Mouse (Mus musculus) midbrain, embryonic 14.5 days (tissue): Measurements from ENCODE around the gene Glce. TPM values are rescaled to one million over a fixed set of nuclear protein-coding genes. Genes with fewer than 3 reads are reported as not detected.

Experiments
- ATAC-seq: fragments of 200-750 bp; cut with Nextera tagmentation; 2 replicates; pipeline ENCODE4 v1.8.0; 2017; ENCODE audit warnings: moderate number of reproducible peaks, moderate library complexity; ENCODE audit not compliant: low FRiP score, low TSS enrichment
- DNase-seq: peaks from one replicate; pipeline ENCODE4 v3.0.0-alpha.2; 2015
- H3K27ac ChIP-seq: fragments of 300-500 bp; sonication (generic); replicated peaks from 2 replicates; pipeline ENCODE4 v1.5.1; 2014; ENCODE audit warnings: mild to moderate bottlenecking, low read depth, low read length, moderate library complexity
- H3K27me3 ChIP-seq: fragments of 300-500 bp; sonication (generic); 2 replicates; pipeline ENCODE4 v1.6.1; 2014; ENCODE audit warnings: low read length, control low read depth, mixed read lengths; ENCODE audit not compliant: control insufficient read depth, insufficient read depth
- H3K36me3 ChIP-seq: fragments of 300-500 bp; sonication (generic); 2 replicates; pipeline ENCODE4 v1.6.1; 2014; ENCODE audit warnings: low read length, control low read depth; ENCODE audit not compliant: control insufficient read depth, insufficient read depth
- H3K4me1 ChIP-seq: fragments of 300-500 bp; sonication (generic); 2 replicates; pipeline ENCODE4 v1.6.1; 2014; ENCODE audit warnings: mild to moderate bottlenecking, antibody characterized with exemption, low read length, control low read depth; ENCODE audit not compliant: control insufficient read depth, insufficient read depth
- H3K4me2 ChIP-seq: fragments of 300-500 bp; sonication (generic); 2 replicates; pipeline ENCODE4 v1.6.1; 2014; ENCODE audit warnings: mild to moderate bottlenecking, low read length, moderate library complexity
- H3K4me3 ChIP-seq: fragments of 300-500 bp; sonication (generic); replicated peaks from 2 replicates; pipeline ENCODE4 v1.5.1; 2014; ENCODE audit warnings: low read depth, low read length
- H3K9ac ChIP-seq: fragments of 300-500 bp; sonication (generic); replicated peaks from 2 replicates; pipeline ENCODE4 v1.6.1; 2014; ENCODE audit warnings: mild to moderate bottlenecking, low read length, moderate library complexity
- H3K9me3 ChIP-seq: fragments of 300-500 bp; sonication (generic); 2 replicates; pipeline ENCODE4 v1.6.1; 2016; ENCODE audit warnings: low read length, control low read depth, mixed read lengths; ENCODE audit not compliant: control insufficient read depth
- WGBS: fragments of 180-500 bp; shearing (Covaris S2); extraction: QIAGEN DNeasy Blood & Tissue Kit; methylation state at CpG from one replicate; pipeline ENCODE4 v1.1.7; 2014; 5-methylcytosine and 5-hydroxymethylcytosine counted together
- polyA plus RNA-seq: library from polyadenylated mRNA; unstranded; fragments of >200 nt; fragmentation: Nextera tagmentation; extraction: Ambion mirVana; gene quantifications from 2 replicates; pipeline ENCODE4 v1.2.1, GENCODE M21; 2014

The Glce gene
- polyA plus RNA-seq, 1 experiment from 2014 or later, result 20.2 TPM

GRCm38 (mm10) chr9:62115826-62116225 is 6.6 kb downstream of the Glce start:
- ATAC-seq (no peak), DNase-seq (no peak)
- Histone ChIP-seq H3K36me3 (no peaks in the 10 kb centered on the region), H3K27me3 (no peaks in the 10 kb centered on the region), H3K9me3 (no peaks in the 10 kb centered on the region), H3K4me2 (no peak overlapping the region), H3K4me3 (no peak overlapping the region), H3K9ac (no peak overlapping the region), H3K27ac (no peak overlapping the region), H3K4me1 (peaks cover 15% of the 10 kb centered on the region; the same call in 1 of the 2 replicates)
- 88% methylated on average over 3 of the region's 3 CpGs for WGBS

GRCm38 (mm10) chr9:62096603-62097002 is 25.9 kb downstream of the Glce start:
- Histone ChIP-seq H3K4me3 (no peak overlapping the region), H3K4me1 (no peaks in the 10 kb centered on the region), H3K27me3 (no peaks in the 10 kb centered on the region), H3K36me3 (no peaks in the 10 kb centered on the region), H3K27ac (no peak overlapping the region), H3K9ac (no peak overlapping the region), H3K4me2 (no peak overlapping the region), H3K9me3 (no peaks in the 10 kb centered on the region)
- DNase-seq, result no peak
- no peak for ATAC-seq
- WGBS, result 93% methylated on average over 1 of the region's 1 CpGs

GRCm38 (mm10) chr9:62091604-62092003 is 30.9 kb downstream of the Glce start:
- no peak overlapping the region for H3K4me2 ChIP-seq
- ATAC-seq (no peak), DNase-seq (no peak)
- no peaks in the 10 kb centered on the region for H3K9me3 ChIP-seq
- H3K27me3 ChIP-seq, result no peaks in the 10 kb centered on the region
- H3K27ac ChIP-seq, result no peak overlapping the region
- no peak overlapping the region for H3K9ac ChIP-seq
- no peaks in the 10 kb centered on the region for H3K36me3 ChIP-seq
- no peaks in the 10 kb centered on the region for H3K4me1 ChIP-seq
- WGBS, result 94% methylated on average over 5 of the region's 5 CpGs
- no peak overlapping the region for H3K4me3 ChIP-seq

- no peaks in the 10 kb centered on the region for H3K27me3 ChIP-seq
- no peak overlapping the region for H3K4me2 ChIP-seq
- H3K9ac ChIP-seq, result no peak overlapping the region
- H3K36me3 ChIP-seq, result 0 out of 2 replicates have a peak, but pooled peaks cover 3% of the 10 kb centered on the region
- H3K9me3 ChIP-seq, result no peaks in the 10 kb centered on the region
- ATAC-seq (no peak), DNase-seq (no peak)
- H3K4me3 ChIP-seq, result no peak overlapping the region
- 95% methylated on average over 2 of the region's 2 CpGs for WGBS
- no peaks in the 10 kb centered on the region for H3K4me1 ChIP-seq
- H3K27ac ChIP-seq, result no peak overlapping the region
Measured at GRCm38 (mm10) chr9:62085548-62085947, 36.9 kb downstream of the Glce start.

- Histone ChIP-seq H3K4me3 (no peak overlapping the region), H3K9ac (no peak overlapping the region), H3K4me1 (no peaks in the 10 kb centered on the region), H3K27me3 (no peaks in the 10 kb centered on the region), H3K27ac (no peak overlapping the region), H3K9me3 (no peaks in the 10 kb centered on the region), H3K4me2 (no peak overlapping the region), H3K36me3 (0 out of 2 replicates have a peak, but pooled peaks cover 3% of the 10 kb centered on the region)
- DNase-seq (no peak), ATAC-seq (no peak)
- WGBS, result 96% methylated on average over 4 of the region's 4 CpGs
Measured at GRCm38 (mm10) chr9:62084896-62085295, 37.6 kb downstream of the Glce start.

- H3K9me3 ChIP-seq, result no peaks in the 10 kb centered on the region
- no peaks in the 10 kb centered on the region for H3K27me3 ChIP-seq
- H3K4me3 ChIP-seq, result no peak overlapping the region
- no peaks in the 10 kb centered on the region for H3K4me1 ChIP-seq
- WGBS, result 74% methylated on average over 2 of the region's 2 CpGs
- H3K4me2 ChIP-seq, result no peak overlapping the region
- ATAC-seq (no peak), DNase-seq (no peak)
- no peak overlapping the region for H3K27ac ChIP-seq
- no peak overlapping the region for H3K9ac ChIP-seq
- 0 out of 2 replicates have a peak, but pooled peaks cover 3% of the 10 kb centered on the region for H3K36me3 ChIP-seq
Measured at GRCm38 (mm10) chr9:62082986-62083385, 39.5 kb downstream of the Glce start.

GRCm38 (mm10) chr9:62081542-62081941 is 40.9 kb downstream of the Glce start:
- ATAC-seq (no peak), DNase-seq (peak; percentile 11)
- H3K4me1 ChIP-seq, result no peaks in the 10 kb centered on the region
- H3K9ac ChIP-seq, result no peak overlapping the region
- H3K27ac ChIP-seq, result no peak overlapping the region
- H3K4me2 ChIP-seq, result no peak overlapping the region
- no peaks in the 10 kb centered on the region for H3K9me3 ChIP-seq
- 67% methylated on average over 3 of the region's 3 CpGs for WGBS
- no peaks in the 10 kb centered on the region for H3K27me3 ChIP-seq
- no peak overlapping the region for H3K4me3 ChIP-seq
- 0 out of 2 replicates have a peak, but pooled peaks cover 3% of the 10 kb centered on the region for H3K36me3 ChIP-seq

- H3K9me3 ChIP-seq, result no peaks in the 10 kb centered on the region
- no peak overlapping the region for H3K27ac ChIP-seq
- 0 out of 2 replicates have a peak, but pooled peaks cover under 1% of the 10 kb centered on the region for H3K36me3 ChIP-seq
- ATAC-seq (no peak), DNase-seq (peak; percentile 56)
- H3K4me3 ChIP-seq, result no peak overlapping the region
- H3K4me1 ChIP-seq, result 0 out of 2 replicates have a peak, but pooled peaks cover 2% of the 10 kb centered on the region
- no peak overlapping the region for H3K4me2 ChIP-seq
- H3K9ac ChIP-seq, result no peak overlapping the region
- no peaks in the 10 kb centered on the region for H3K27me3 ChIP-seq
Measured at GRCm38 (mm10) chr9:62080028-62080760, 42.3 kb downstream of the Glce start.

- H3K4me1 ChIP-seq, result no peaks in the 10 kb centered on the region
- H3K27me3 ChIP-seq, result no peaks in the 10 kb centered on the region
- ATAC-seq, result no peak
- H3K27ac ChIP-seq, result no peak overlapping the region
- H3K36me3 ChIP-seq, result peaks cover 8% of the 10 kb centered on the region; the same call in 1 of the 2 replicates
- 95% methylated on average over 3 of the region's 3 CpGs for WGBS
- no peak overlapping the region for H3K4me3 ChIP-seq
- H3K9me3 ChIP-seq, result no peaks in the 10 kb centered on the region
- no peak overlapping the region for H3K9ac ChIP-seq
- no peak overlapping the region for H3K4me2 ChIP-seq
- DNase-seq, result no peak
Measured at GRCm38 (mm10) chr9:62062234-62062633, 60.2 kb downstream of the Glce start.
